Mouse (Mus musculus): ENCODE results near the gene St6galnac3. TPM values are rescaled to one million over a fixed set of nuclear protein-coding genes. Genes with fewer than 3 reads are reported as not detected.

Gene St6galnac3
- polyA plus RNA-seq, 1 experiment from 2014 or later: 27.2 TPM

- Histone ChIP-seq H3K9ac (no peak overlapping the region), H3K9me3 (no peaks in the 10 kb centered on the region), H3K4me2 (no peak overlapping the region), H3K4me1 (replicated peaks) (no peaks in the 10 kb centered on the region), H3K27ac (replicated peaks) (no peak overlapping the region), H3K27me3 (no peaks in the 10 kb centered on the region), H3K36me3 (no peaks in the 10 kb centered on the region), H3K4me3 (no peak overlapping the region)
- WGBS: 54% methylated on average over 11 of the region's 11 CpGs
- no peak for ATAC-seq (ENCODE audit: low read depth)
Measured at GRCm38 (mm10) chr3:153472583-153473471, 252.1 kb downstream of the St6galnac3 start.

GRCm38 (mm10) chr3:153463849-153464248, 261.1 kb downstream of the St6galnac3 start:
- ATAC-seq (ENCODE audit: low read depth): no peak
- Histone ChIP-seq H3K27me3 (no peaks in the 10 kb centered on the region), H3K4me1 (replicated peaks) (no peaks in the 10 kb centered on the region; the same call in 1 of the 2 replicates), H3K9me3 (0 out of 2 replicates have a peak, but pooled peaks cover 7% of the 10 kb centered on the region), H3K36me3 (peaks cover 6% of the 10 kb centered on the region; the same call in 1 of the 2 replicates), H3K9ac (no peak overlapping the region), H3K27ac (replicated peaks) (no peak overlapping the region), H3K4me2 (no peak overlapping the region), H3K4me3 (no peak overlapping the region)
- WGBS: 82% methylated on average over 6 of the region's 6 CpGs

DNA sequence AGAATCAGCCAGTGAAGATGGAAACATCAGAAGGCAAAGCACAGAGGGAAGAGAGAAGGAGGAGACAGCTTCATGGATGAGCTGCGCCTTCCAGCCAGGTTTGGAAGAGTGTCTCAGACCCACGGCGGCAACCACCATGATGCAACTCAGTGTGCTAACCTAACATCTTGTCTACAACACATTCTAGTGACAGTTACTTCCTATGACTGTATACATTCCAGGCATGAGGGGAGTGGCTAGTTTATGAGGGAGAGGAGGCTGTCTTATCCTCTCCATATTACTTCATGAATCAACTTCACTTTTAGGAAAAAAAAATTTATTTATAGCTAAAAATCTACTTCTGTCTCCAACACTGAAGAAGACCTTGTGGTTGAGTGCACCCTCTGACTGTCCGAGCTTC, 264.8 kb downstream of the St6galnac3 start:
- no peaks in the 10 kb centered on the region for H3K36me3 ChIP-seq
- no peak overlapping the region for H3K9ac ChIP-seq
- 97% methylated on average over 4 of the region's 4 CpGs for WGBS
- 0 out of 2 replicates have a peak, but pooled peaks cover 3% of the 10 kb centered on the region for H3K9me3 ChIP-seq
- no peak overlapping the region for H3K4me2 ChIP-seq
- peaks cover 3% of the 10 kb centered on the region; the same call in 1 of the 2 replicates for H3K4me1 ChIP-seq (replicated peaks)
- ATAC-seq (ENCODE audit: low read depth): no peak
- no peak overlapping the region for H3K27ac ChIP-seq (replicated peaks)
- H3K4me3 ChIP-seq: no peak overlapping the region
- no peaks in the 10 kb centered on the region for H3K27me3 ChIP-seq

DNA sequence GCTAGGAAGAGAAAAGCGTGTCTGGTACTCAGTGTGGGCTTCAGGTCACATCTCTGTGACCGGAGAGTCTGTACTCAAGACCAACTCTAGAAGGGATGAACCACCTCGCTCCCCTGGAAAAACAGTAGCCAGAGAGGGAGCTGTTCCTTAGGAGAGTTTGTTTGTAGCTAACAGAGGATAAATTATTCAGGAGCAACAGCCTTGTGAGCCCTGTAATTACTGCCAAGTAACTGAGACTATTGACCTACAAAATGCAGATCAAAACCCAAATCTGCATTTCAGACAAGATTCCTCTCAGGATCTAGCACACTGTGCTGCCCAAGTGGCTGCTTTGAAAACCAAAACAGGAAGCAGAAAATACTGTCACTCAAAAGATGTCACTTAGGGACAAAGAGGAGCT, 266.4 kb downstream of the St6galnac3 start:
- H3K4me3 ChIP-seq: no peak overlapping the region
- WGBS: 87% methylated on average over 3 of the region's 3 CpGs
- ATAC-seq (ENCODE audit: low read depth): no peak
- H3K27ac ChIP-seq (replicated peaks): no peak overlapping the region
- H3K4me2 ChIP-seq: no peak overlapping the region
- H3K27me3 ChIP-seq: no peaks in the 10 kb centered on the region
- peaks cover 3% of the 10 kb centered on the region; the same call in 1 of the 2 replicates for H3K4me1 ChIP-seq (replicated peaks)
- no peaks in the 10 kb centered on the region for H3K36me3 ChIP-seq
- H3K9ac ChIP-seq: no peak overlapping the region
- 0 out of 2 replicates have a peak, but pooled peaks cover 3% of the 10 kb centered on the region for H3K9me3 ChIP-seq

DNA sequence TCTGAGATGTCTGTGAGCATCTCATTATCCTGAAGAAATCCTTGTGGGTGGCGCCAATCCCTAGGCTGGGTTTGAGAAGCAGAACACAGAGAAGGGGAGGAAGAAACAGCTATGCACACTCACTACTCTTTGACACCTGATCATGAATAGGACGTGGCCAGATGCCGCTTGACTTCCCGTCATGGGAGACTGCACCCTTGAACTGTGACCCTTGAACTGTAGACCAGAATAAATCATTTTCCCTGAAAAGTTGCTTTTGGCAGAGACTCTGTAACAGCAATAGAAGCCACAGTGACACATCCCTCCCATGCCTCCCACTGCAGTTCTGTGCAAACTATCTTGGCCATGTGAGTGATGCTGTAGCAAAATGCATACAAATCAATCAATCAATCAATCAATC, 267.3 kb downstream of the St6galnac3 start:
- Histone ChIP-seq H3K27ac (replicated peaks) (no peak overlapping the region), H3K9ac (no peak overlapping the region), H3K36me3 (no peaks in the 10 kb centered on the region), H3K4me2 (no peak overlapping the region), H3K9me3 (0 out of 2 replicates have a peak, but pooled peaks cover 3% of the 10 kb centered on the region), H3K4me3 (no peak overlapping the region), H3K4me1 (replicated peaks) (peaks cover 3% of the 10 kb centered on the region; the same call in 1 of the 2 replicates), H3K27me3 (no peaks in the 10 kb centered on the region)
- WGBS: 88% methylated on average over 4 of the region's 4 CpGs
- no peak for ATAC-seq (ENCODE audit: low read depth)

DNA sequence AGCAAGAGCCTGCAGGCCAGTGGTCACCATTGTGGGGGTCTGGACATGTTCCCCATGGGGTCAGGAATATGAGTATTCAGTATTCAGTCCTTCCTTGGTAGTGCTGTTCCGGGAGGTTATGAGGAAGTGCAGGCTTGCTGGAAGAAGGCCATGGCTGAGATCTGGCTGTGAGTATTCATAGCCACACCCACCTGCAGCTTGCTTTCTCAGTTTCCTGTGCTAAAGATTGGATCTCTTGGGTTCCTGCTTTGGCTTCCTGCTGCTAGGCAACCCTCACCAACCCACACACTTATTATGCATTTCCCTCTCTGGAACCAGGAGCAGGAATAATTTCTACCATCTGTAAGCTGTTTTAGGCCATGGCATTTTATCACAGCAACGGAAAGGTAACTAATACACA, 267.8 kb downstream of the St6galnac3 start:
- ATAC-seq (ENCODE audit: low read depth): no peak
- 0 out of 2 replicates have a peak, but pooled peaks cover 3% of the 10 kb centered on the region for H3K9me3 ChIP-seq
- no peak overlapping the region for H3K27ac ChIP-seq (replicated peaks)
- H3K4me1 ChIP-seq (replicated peaks): peaks cover 3% of the 10 kb centered on the region; the same call in 1 of the 2 replicates
- no peaks in the 10 kb centered on the region for H3K27me3 ChIP-seq
- no peak overlapping the region for H3K4me2 ChIP-seq
- 85% methylated on average over 2 of the region's 2 CpGs for WGBS
- no peak overlapping the region for H3K9ac ChIP-seq
- H3K36me3 ChIP-seq: no peaks in the 10 kb centered on the region
- H3K4me3 ChIP-seq: no peak overlapping the region

DNA sequence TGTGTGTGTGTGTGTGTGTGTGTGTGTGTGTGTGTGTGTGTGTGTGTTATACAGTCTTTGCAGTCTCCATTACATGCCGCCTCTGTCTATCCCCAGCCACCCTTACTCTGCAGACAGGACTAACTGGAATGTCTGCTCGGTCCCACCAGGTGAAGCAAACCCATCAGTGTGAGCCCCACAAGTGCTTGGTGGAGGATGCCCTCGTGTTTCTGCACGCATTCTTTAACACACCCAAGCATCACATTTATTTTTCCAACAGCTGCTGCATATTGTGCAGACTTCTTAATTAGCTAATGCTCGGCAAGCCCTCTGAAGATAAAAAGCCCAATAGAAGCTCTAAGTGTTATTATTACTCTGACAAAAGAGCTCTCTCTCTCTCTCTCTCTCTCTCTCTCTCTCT, 268.7 kb downstream of the St6galnac3 start:
- ATAC-seq (ENCODE audit: low read depth): peak; percentile 67; the same call in 1 of the 2 replicates
- Histone ChIP-seq H3K27me3 (no peaks in the 10 kb centered on the region), H3K4me3 (no peak overlapping the region), H3K4me1 (replicated peaks) (peaks cover 3% of the 10 kb centered on the region; the same call in 1 of the 2 replicates), H3K9me3 (0 out of 2 replicates have a peak, but pooled peaks cover 3% of the 10 kb centered on the region), H3K27ac (replicated peaks) (peak overlapping the region; percentile 52), H3K36me3 (no peaks in the 10 kb centered on the region), H3K4me2 (no peak overlapping the region), H3K9ac (no peak overlapping the region)
- WGBS: 65% methylated on average over 5 of the region's 5 CpGs

- H3K27ac ChIP-seq (replicated peaks): no peak overlapping the region
- H3K27me3 ChIP-seq: no peaks in the 10 kb centered on the region
- no peak overlapping the region for H3K4me2 ChIP-seq
- H3K4me3 ChIP-seq: no peak overlapping the region
- ATAC-seq (ENCODE audit: low read depth): no peak
- no peaks in the 10 kb centered on the region for H3K9me3 ChIP-seq
- no peaks in the 10 kb centered on the region for H3K36me3 ChIP-seq
- WGBS: 87% methylated on average over 7 of the region's 7 CpGs
- no peak overlapping the region for H3K9ac ChIP-seq
- peaks cover 3% of the 10 kb centered on the region; the same call in 1 of the 2 replicates for H3K4me1 ChIP-seq (replicated peaks)
Measured at GRCm38 (mm10) chr3:153453127-153454049, 271.6 kb downstream of the St6galnac3 start.

DNA sequence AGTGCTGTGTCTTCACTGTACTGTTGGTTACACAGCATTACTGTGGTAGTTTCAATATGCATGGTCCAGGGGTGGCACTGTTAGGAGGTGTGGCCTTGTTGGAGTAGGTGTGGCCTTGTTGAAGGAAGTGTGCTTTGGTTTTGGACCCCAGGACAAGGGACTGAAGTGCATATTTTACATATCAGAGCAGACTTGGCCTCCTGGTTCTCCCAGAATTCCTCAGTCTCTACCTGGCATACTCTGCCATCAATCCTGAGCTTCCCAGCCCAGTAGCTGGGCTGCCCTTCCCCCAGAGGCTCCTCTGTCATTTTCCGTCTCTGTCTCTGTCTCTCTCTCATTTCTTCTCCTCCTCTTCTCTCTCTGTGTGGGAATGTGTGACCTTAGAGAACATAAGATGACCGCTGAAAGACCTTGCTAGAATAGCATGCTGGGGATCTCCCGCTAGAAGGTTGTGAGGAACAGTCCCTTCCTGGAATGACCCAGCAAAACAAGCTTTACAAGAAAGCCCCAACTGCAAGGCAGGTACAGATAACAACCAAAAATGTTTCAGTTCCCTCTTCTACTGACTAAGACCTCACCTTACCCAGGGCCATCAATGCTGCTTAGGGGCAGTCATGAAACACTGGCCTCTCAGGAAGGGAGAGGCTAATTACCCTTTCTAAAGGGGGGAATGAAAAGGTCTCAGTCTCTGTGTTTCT, 272.5 kb downstream of the St6galnac3 start:
- ATAC-seq (ENCODE audit: low read depth): no peak
- Histone ChIP-seq H3K36me3 (no peaks in the 10 kb centered on the region), H3K4me3 (no peak overlapping the region), H3K9me3 (no peaks in the 10 kb centered on the region), H3K27ac (replicated peaks) (no peak overlapping the region), H3K4me1 (replicated peaks) (peaks cover 3% of the 10 kb centered on the region; the same call in 1 of the 2 replicates), H3K9ac (no peak overlapping the region), H3K4me2 (no peak overlapping the region), H3K27me3 (no peaks in the 10 kb centered on the region)
- WGBS: 96% methylated on average over 3 of the region's 3 CpGs

DNA sequence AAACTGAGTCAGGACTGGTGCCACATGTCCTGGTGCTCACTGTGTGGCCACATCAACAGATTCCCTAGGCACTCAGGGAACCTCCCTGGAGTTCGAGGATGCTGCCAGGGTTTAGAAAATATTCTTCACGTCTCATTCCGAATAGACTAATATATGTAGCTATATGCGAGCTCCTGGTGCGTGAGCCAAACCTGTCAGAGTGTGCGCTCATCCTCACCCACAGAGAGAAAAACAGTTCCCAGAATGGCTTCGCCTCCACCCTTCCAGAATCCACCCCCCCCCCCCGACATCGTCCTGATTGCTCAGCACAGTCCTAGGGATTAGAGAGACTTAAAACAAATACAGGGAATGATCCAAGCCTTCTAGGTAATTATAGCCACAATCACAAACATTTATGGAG, 283.6 kb downstream of the St6galnac3 start:
- no peak overlapping the region for H3K27ac ChIP-seq (replicated peaks)
- no peak for ATAC-seq (ENCODE audit: low read depth)

More for the DNA sequence above, 283.6 kb downstream of the St6galnac3 start:
- Histone ChIP-seq H3K27me3 (no peaks in the 10 kb centered on the region), H3K4me2 (no peak overlapping the region), H3K9ac (no peak overlapping the region), H3K4me3 (no peak overlapping the region), H3K9me3 (no peaks in the 10 kb centered on the region), H3K4me1 (replicated peaks) (peaks cover 7% of the 10 kb centered on the region), H3K36me3 (no peaks in the 10 kb centered on the region)
- WGBS: 73% methylated on average over 9 of the region's 9 CpGs

Measured in neural tube, embryonic 13.5 days (tissue).